Mouse (Mus musculus): ENCODE measurements around the gene Nifk.

Gene Nifk

DNA sequence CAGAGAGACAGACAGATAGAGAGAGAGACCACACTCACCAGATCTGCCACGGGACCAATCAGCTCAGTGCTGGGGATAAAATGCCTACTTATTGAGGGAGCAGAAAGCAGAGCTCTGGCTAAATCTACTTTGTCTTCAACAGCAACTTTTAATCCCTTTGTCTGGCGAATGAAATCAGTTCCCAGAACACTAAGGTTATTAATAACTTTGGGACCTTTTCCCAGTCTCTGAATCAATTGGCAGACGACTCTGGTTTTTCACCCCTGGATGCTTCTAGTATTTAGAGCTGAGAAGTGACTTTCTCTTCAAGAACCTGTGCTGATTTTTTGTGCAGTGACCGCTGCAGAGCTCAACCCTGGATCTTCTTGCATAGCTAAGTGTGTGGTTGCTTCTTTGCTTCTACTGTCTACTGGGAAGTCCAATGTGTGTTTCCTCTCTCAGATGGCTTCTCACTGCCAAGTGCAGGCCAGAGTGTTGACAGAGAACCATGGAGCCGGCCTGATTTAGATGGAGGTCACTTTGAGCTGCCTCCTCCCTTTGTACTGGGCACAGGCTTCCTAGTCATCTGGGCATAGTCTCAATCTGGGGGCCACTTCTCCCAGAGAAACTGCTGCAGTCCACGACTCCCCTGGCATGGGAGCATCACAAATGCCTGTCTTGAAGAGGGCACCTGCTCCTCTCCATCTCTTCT, 37.6 kb downstream of the Nifk start:
- ChIA-PET POLR2A (interaction anchor here in 3 of 4 experiments (0.8 to 4.5 kb wide), 8 partner anchors 9 to 100 kb away, joined by 3 to 23 read pairs (median 3); no protein-coding TSS in a partner anchor), CTCF (interaction anchor here in 1 of 4 experiments (0.7 kb wide), 1 partner anchor 19 kb away, joined by 4 read pairs; no protein-coding TSS in a partner anchor)

DNA sequence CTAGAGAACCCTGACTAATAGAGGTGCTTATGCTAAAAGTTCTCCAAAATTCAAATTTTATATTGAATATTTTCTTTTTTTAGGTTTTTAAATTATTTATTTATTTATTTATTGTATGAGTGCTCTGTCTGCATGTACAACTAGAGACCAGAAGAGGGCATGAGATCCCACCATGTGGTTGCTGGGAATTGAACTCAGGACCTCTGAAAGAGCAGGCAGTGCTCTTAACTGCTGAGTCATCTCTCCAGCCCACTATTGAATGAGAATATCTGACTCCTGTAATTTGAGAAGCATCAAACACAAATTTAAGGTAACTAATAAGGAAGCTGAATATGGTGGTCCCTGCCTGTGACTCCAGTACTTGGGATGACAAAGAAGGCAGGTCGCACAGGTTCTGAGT, 46.3 kb downstream of the Nifk start:
- ChIA-PET CTCF (interaction anchor here (0.6 to 1.6 kb wide), 11 partner anchors 15 to 903 kb away, joined by 3 to 12 read pairs (median 4); no protein-coding TSS in a partner anchor), POLR2A (interaction anchor here (0.5 to 8.0 kb wide), 23 partner anchors 11 to 258 kb away, joined by 3 to 75 read pairs (median 4); partner anchors contain the start of gene Clasp1 (in 3 of the 4))

DNA sequence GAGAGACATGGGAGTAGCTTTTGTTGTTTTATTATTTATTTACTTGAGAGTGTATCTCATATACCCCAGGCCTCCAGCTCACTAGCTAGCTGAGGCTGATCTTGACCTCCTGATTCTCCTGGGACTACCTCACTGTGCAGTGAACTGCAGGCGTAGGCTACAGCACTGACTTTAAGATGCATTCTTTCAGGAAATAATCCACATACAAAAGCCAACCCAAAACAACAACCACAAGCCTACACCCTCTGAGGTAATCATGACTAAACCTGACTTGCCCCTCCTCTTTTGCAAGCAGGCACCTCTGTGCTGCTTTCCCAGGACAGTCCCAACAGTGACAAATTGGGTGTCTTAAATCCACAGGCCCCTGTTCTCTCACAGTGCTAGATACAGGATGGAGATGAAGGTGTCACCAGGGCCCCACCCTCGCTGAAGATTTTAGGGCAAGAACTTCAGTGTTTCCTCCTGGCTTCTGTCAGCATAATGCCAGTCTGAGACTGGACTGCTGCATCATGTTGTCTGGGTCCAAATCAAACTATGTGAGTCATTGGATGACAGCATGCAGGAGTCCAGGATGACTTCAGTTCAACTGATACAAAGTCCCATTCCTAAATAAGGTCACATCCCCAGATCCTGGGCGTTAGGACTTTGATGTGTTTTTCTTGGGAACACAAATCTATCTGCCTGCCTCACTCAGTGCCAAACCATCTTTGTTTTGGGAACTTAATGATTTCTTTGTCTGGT, 47.3 kb downstream of the Nifk start:
- ChIA-PET CTCF (interaction anchor here (0.6 to 1.6 kb wide), 12 partner anchors 14 to 902 kb away, joined by 3 to 12 read pairs (median 4); no protein-coding TSS in a partner anchor), POLR2A (interaction anchor here (0.8 to 8.0 kb wide), 22 partner anchors 11 to 257 kb away, joined by 3 to 75 read pairs (median 4); partner anchors contain the start of gene Clasp1 (in 3 of the 4))

DNA sequence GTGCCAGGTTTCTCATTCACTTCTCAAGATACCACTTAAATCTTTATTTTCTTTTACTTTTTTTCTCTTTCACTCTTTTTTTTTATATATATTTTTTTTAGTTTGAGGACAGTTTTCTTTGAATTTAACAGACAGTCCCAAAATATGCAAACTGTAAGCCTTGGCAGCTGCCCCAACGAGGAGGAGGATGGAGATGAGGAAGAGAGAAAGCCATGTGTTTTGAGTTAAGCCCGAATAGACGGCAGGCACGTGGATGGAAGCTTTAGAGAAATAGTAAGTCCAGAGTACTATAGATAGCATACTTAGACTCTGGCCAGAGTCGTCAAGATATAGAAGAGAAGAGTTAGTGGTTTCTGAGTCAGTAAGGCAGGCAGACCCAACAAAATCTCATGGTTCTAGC, 56.1 kb downstream of the Nifk start:
- ChIA-PET CTCF (interaction anchor here in 1 of 4 experiments (0.6 kb wide), 1 partner anchor 19 kb away, joined by 4 read pairs; no protein-coding TSS in a partner anchor), POLR2A (interaction anchor here in 1 of 4 experiments (0.6 to 1.3 kb wide), 4 partner anchors 10 to 82 kb away, joined by 3 to 4 read pairs (median 4); partner anchors contain the start of gene Clasp1)

DNA sequence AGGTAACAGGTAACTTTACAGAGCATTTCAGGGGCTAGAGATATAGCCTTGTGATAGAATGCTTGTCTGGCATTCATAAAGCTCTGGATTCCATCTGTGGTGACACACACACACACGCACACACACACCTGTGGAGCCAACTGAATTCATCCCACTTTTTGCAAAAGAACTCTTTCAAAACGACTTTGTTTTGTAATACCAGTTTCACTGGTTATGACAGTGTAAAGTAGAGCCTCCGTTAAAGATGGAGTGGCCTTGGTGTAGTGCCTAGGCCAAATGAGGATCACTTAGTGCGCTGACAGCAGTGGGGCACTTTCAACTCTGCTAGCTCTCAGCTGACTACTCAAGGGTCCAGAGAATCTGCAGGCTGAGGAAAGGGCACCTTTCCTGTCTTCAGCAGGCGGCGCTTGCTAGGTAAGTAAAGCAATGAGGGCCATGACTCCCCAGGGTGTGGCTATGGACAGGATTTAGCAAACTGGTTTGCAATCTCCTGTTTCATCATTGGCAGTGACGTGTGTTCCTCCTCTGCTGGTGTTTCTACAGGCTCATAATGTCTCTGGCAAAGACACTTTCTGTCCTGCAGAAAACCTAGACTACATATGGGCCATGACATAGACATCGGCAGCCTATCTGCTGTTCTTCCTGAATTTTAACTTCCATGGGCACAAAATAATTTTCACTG, 58.6 kb downstream of the Nifk start:
- ChIA-PET POLR2A (interaction anchor here in 2 of 4 experiments (0.6 to 1.6 kb wide), 7 partner anchors 8 to 188 kb away, joined by 3 to 8 read pairs (median 4); no protein-coding TSS in a partner anchor), CTCF (no interaction called here)
